Mouse (Mus musculus) intestine, embryonic 15.5 days (tissue): ENCODE results near the gene 4930430F08Rik. TPM values are rescaled to one million over a fixed set of nuclear protein-coding genes. Genes with fewer than 3 reads are reported as not detected.

ENCODE experiments used
- ATAC-seq: fragments of 200-750 bp; cut with Nextera tagmentation; 2 replicates; pipeline ENCODE4 v1.8.0; 2017; ENCODE audit warnings: moderate TSS enrichment, moderate library complexity
- H3K27ac ChIP-seq: fragments of 300-500 bp; sonication (generic); 2 replicates; pipeline ENCODE4 v1.5.1; 2015; ENCODE audit warnings: mild to moderate bottlenecking, inconsistent platforms
- H3K27me3 ChIP-seq: fragments of 300-500 bp; sonication (generic); replicated peaks from 2 replicates; pipeline ENCODE4 v1.6.1; 2015; ENCODE audit warnings: inconsistent platforms
- H3K36me3 ChIP-seq: fragments of 300-500 bp; sonication (generic); 2 replicates; pipeline ENCODE4 v1.6.1; 2015; ENCODE audit warnings: inconsistent platforms
- H3K4me1 ChIP-seq: fragments of 300-500 bp; sonication (generic); replicated peaks from 2 replicates; pipeline ENCODE4 v1.6.1; 2015; ENCODE audit warnings: inconsistent platforms
- H3K4me2 ChIP-seq: fragments of 300-500 bp; sonication (generic); replicated peaks from 2 replicates; pipeline ENCODE4 v1.6.1; 2015; ENCODE audit warnings: mild to moderate bottlenecking, inconsistent platforms
- H3K4me3 ChIP-seq: fragments of 300-500 bp; sonication (generic); replicated peaks from 2 replicates; pipeline ENCODE4 v1.5.1; 2015; ENCODE audit warnings: inconsistent platforms
- H3K9ac ChIP-seq: fragments of 300-500 bp; sonication (generic); 2 replicates; pipeline ENCODE4 v1.6.1; 2015; ENCODE audit warnings: inconsistent platforms
- H3K9me3 ChIP-seq: fragments of 300-500 bp; sonication (generic); 2 replicates; pipeline ENCODE4 v1.6.1; 2016; ENCODE audit warnings: inconsistent platforms
- WGBS: fragments of 180-500 bp; shearing (Covaris S2); methylation state at CpG from one replicate; pipeline ENCODE4 v1.1.7; 2015; 5-methylcytosine and 5-hydroxymethylcytosine counted together
- polyA plus RNA-seq: library from polyadenylated mRNA; unstranded; fragments of >200 nt; fragmentation: Nextera tagmentation; extraction: Ambion mirVana; gene quantifications from 2 replicates; pipeline ENCODE4 v1.2.1, GENCODE M21; 2015

Gene 4930430F08Rik
- polyA plus RNA-seq: 6.4 and 6.8 TPM in 2 replicates

- Histone ChIP-seq H3K4me2 (peak within 1 kb of the TSS; percentile 76), H3K27ac (no peak within 1 kb of the TSS), H3K4me3 (peak within 1 kb of the TSS; percentile 78; the same call in 1 of the 2 replicates), H3K27me3 (no peaks in the 10 kb centered on the region), H3K36me3 (no peaks in the 10 kb centered on the region), H3K4me1 (no peaks in the 10 kb centered on the region), H3K9ac (no peak within 1 kb of the TSS), H3K9me3 (no peaks in the 10 kb centered on the region)
- no peak for ATAC-seq
- 81% methylated on average over 1 of the region's 1 CpGs for WGBS
These were observed at the start of gene 4930430F08Rik, which contains the start of gene 1700017N19Rik for GRCm38 (mm10) chr10:100590323-100590722. TSS of gene 4930430F08Rik (minus strand) at chr10:100590423. TSS of gene 1700017N19Rik (plus strand) at chr10:100590484.

GRCm38 (mm10) chr10:100629762-100630438 lies 39.7 kb upstream of the 4930430F08Rik start:
- peak overlapping the region; percentile 41 for H3K4me2 ChIP-seq
- no peaks in the 10 kb centered on the region for H3K27me3 ChIP-seq
- no peak for ATAC-seq
- no peaks in the 10 kb centered on the region for H3K4me1 ChIP-seq
- no peaks in the 10 kb centered on the region for H3K9me3 ChIP-seq
- H3K9ac ChIP-seq: no peak overlapping the region
- 0 out of 2 replicates have a peak overlapping the region, but pooled peaks have one; percentile 10 for H3K4me3 ChIP-seq
- no peaks in the 10 kb centered on the region for H3K36me3 ChIP-seq
- WGBS: 21% methylated on average over 20 of the region's 20 CpGs
- no peak overlapping the region for H3K27ac ChIP-seq

GRCm38 (mm10) chr10:100622494-100622893 lies 32.3 kb upstream of the 4930430F08Rik start:
- Histone ChIP-seq H3K27me3 (no peaks in the 10 kb centered on the region), H3K36me3 (no peaks in the 10 kb centered on the region), H3K9ac (no peak overlapping the region), H3K4me3 (no peak overlapping the region), H3K4me2 (no peak overlapping the region), H3K4me1 (no peaks in the 10 kb centered on the region), H3K9me3 (no peaks in the 10 kb centered on the region), H3K27ac (no peak overlapping the region)
- 62% methylated on average over 3 of the region's 3 CpGs for WGBS
- no peak for ATAC-seq

GRCm38 (mm10) chr10:100620040-100620439 lies 29.8 kb upstream of the 4930430F08Rik start:
- Histone ChIP-seq H3K9me3 (no peaks in the 10 kb centered on the region), H3K4me1 (no peaks in the 10 kb centered on the region), H3K4me3 (no peak overlapping the region), H3K27ac (no peak overlapping the region), H3K4me2 (no peak overlapping the region), H3K36me3 (no peaks in the 10 kb centered on the region), H3K27me3 (no peaks in the 10 kb centered on the region), H3K9ac (no peak overlapping the region)
- ATAC-seq: no peak
- 92% methylated on average over 12 of the region's 12 CpGs for WGBS

GRCm38 (mm10) chr10:100619474-100619873 lies 29.3 kb upstream of the 4930430F08Rik start:
- Histone ChIP-seq H3K4me3 (no peak overlapping the region), H3K4me2 (no peak overlapping the region), H3K36me3 (no peaks in the 10 kb centered on the region), H3K4me1 (no peaks in the 10 kb centered on the region), H3K9ac (no peak overlapping the region), H3K9me3 (no peaks in the 10 kb centered on the region), H3K27ac (no peak overlapping the region), H3K27me3 (no peaks in the 10 kb centered on the region)
- ATAC-seq: no peak
- 75% methylated on average over 7 of the region's 7 CpGs for WGBS

- no peak overlapping the region for H3K27ac ChIP-seq
- no peak overlapping the region for H3K9ac ChIP-seq
- no peaks in the 10 kb centered on the region for H3K9me3 ChIP-seq
- no peaks in the 10 kb centered on the region for H3K36me3 ChIP-seq
- no peaks in the 10 kb centered on the region for H3K4me1 ChIP-seq
- 77% methylated on average over 6 of the region's 6 CpGs for WGBS
- H3K4me3 ChIP-seq: no peak overlapping the region
- no peak for ATAC-seq
- no peaks in the 10 kb centered on the region for H3K27me3 ChIP-seq
- H3K4me2 ChIP-seq: no peak overlapping the region
These were observed 27.1 kb upstream of the 4930430F08Rik start for GRCm38 (mm10) chr10:100617233-100617903.

- Histone ChIP-seq H3K36me3 (no peaks in the 10 kb centered on the region), H3K4me2 (no peak overlapping the region), H3K9me3 (no peaks in the 10 kb centered on the region), H3K9ac (no peak overlapping the region), H3K4me1 (no peaks in the 10 kb centered on the region), H3K4me3 (no peak overlapping the region), H3K27me3 (no peaks in the 10 kb centered on the region), H3K27ac (no peak overlapping the region)
- ATAC-seq: no peak
- 69% methylated on average over 2 of the region's 2 CpGs for WGBS
These were observed 14.0 kb upstream of the 4930430F08Rik start for GRCm38 (mm10) chr10:100604254-100604653.

GRCm38 (mm10) chr10:100603511-100603910 lies 13.3 kb upstream of the 4930430F08Rik start:
- Histone ChIP-seq H3K36me3 (no peaks in the 10 kb centered on the region), H3K4me3 (no peak overlapping the region), H3K4me1 (no peaks in the 10 kb centered on the region), H3K9ac (no peak overlapping the region), H3K4me2 (no peak overlapping the region), H3K9me3 (no peaks in the 10 kb centered on the region), H3K27ac (no peak overlapping the region), H3K27me3 (no peaks in the 10 kb centered on the region)
- 85% methylated on average over 9 of the region's 9 CpGs for WGBS
- ATAC-seq: no peak

- Histone ChIP-seq H3K4me3 (no peak overlapping the region), H3K4me1 (no peaks in the 10 kb centered on the region), H3K36me3 (no peaks in the 10 kb centered on the region), H3K27ac (no peak overlapping the region), H3K4me2 (no peak overlapping the region), H3K9ac (no peak overlapping the region), H3K27me3 (no peaks in the 10 kb centered on the region), H3K9me3 (no peaks in the 10 kb centered on the region)
- no peak for ATAC-seq
- 86% methylated on average over 3 of the region's 3 CpGs for WGBS
These were observed 8.1 kb upstream of the 4930430F08Rik start for GRCm38 (mm10) chr10:100598339-100598738.

- Histone ChIP-seq H3K27ac (peak overlapping the region; percentile 44; the same call in 1 of the 2 replicates), H3K36me3 (no peaks in the 10 kb centered on the region), H3K27me3 (no peaks in the 10 kb centered on the region), H3K4me2 (peak overlapping the region; percentile 76), H3K9ac (peak overlapping the region; percentile 69), H3K4me3 (peak overlapping the region; percentile 78), H3K4me1 (no peaks in the 10 kb centered on the region), H3K9me3 (no peaks in the 10 kb centered on the region)
- peak; percentile 100 for ATAC-seq
- under 1% methylated on average over 31 of the region's 31 CpGs for WGBS
These were observed 1.3 kb downstream of the 4930430F08Rik start for GRCm38 (mm10) chr10:100588932-100589388.

- peak overlapping the region; percentile 78 for H3K4me3 ChIP-seq
- peak overlapping the region; percentile 76 for H3K4me2 ChIP-seq
- peak; percentile 1; the same call in 1 of the 2 replicates for ATAC-seq
- no peaks in the 10 kb centered on the region for H3K9me3 ChIP-seq
- peak overlapping the region; percentile 69 for H3K9ac ChIP-seq
- H3K4me1 ChIP-seq: no peaks in the 10 kb centered on the region
- H3K27me3 ChIP-seq: no peaks in the 10 kb centered on the region
- WGBS: 44% methylated on average over 7 of the region's 7 CpGs
- H3K36me3 ChIP-seq: no peaks in the 10 kb centered on the region
- H3K27ac ChIP-seq: peak overlapping the region; percentile 44; the same call in 1 of the 2 replicates
These were observed 1.7 kb downstream of the 4930430F08Rik start for GRCm38 (mm10) chr10:100588524-100588923.

- Histone ChIP-seq H3K4me1 (no peaks in the 10 kb centered on the region), H3K9me3 (no peaks in the 10 kb centered on the region), H3K4me3 (no peak overlapping the region), H3K9ac (no peak overlapping the region), H3K27me3 (no peaks in the 10 kb centered on the region), H3K27ac (no peak overlapping the region), H3K36me3 (no peaks in the 10 kb centered on the region), H3K4me2 (no peak overlapping the region)
- WGBS: 88% methylated on average over 3 of the region's 3 CpGs
- no peak for ATAC-seq
These were observed 6.0 kb downstream of the 4930430F08Rik start for GRCm38 (mm10) chr10:100584178-100584577.
